Mouse (Mus musculus) cerebellum, postnatal 10 days (tissue): ENCODE data around the gene Nbeal1.

Experiments used
- DNase-seq, 2 experiments: peaks; one replicate each; pipeline ENCODE4 v3.0.0; 2021; ENCODE audit warnings: mixed read lengths in 2 of 2

Nbeal1 gene

DNA sequence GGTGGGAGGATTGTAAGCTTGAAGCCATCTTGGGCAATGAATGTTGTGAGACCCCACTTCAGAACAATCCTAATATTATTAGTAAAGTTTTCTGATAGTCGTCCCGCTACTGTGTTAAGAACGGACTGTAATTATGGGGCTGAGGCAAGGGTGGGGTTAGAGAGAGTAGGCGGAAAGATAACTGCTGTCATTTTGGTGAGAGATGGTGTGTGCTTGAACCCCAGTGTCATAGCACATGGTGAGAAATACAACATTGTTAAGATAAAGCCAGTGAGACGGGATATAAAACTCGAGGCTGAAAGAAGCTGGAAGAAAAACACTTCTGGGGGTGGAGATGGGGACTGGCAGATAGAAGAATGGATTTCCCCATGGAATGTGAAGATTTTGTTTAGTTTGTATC lies 164.3 kb downstream of the Nbeal1 start:
- DNase-seq = no peak

DNA sequence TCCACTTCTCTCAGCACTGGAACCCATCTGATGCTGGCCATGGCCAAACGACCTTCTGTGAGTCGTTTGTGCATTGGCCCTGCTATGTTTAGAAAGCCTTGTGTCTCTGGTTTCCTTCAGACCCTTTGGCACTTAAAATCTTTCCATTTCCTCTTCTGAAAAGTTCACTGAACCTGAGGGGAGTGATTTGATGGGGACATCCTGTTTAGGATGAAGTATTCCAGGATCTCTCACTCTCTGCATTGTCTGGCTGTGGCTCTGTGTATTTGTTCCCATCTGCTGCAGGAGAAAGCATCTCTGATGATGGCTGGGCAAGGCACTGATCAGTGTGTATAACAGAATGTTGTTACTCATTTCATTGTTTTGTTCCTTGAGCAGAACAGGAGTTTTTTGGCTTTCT lies 165.3 kb downstream of the Nbeal1 start:
- DNase-seq = no peak

DNA sequence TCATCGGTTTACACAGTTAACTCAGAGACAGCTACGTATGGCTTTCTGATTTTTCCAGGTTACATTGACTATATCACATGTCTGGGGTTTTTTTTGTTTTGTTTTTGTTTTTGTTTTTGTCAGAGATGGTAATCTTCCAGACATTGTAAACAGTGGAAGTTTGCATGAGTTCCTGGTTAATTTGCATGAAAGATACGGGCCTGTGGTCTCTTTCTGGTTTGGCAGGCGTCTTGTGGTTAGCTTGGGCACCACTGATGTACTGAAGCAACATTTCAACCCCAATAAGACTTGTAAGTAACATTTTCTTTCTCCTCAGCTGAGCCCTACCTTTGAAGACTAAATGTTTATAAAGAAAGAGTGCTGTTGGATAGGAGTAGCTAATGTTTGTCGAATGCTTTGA lies 172.4 kb downstream of the Nbeal1 start:
- no peak for DNase-seq

DNA sequence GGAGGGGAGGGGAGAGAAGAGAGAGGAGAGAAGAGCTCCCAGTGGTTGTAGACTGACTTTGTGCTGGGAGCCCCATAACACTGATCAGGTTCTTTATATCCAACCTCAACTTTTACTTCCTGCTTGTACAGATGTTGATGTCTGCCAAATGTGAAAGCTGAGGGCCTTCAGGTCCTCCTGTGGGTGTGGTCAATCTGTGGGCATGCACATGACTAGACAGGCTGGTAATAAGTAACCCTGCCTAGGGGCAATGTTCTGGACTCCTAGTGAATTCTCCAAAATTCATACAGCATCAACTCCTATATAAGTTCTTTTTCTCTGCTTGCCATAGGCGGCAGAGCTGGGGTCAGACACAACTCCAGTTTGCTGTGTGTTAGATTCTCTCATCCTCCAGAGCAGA lies 181.2 kb downstream of the Nbeal1 start:
- no peak for DNase-seq

- DNase-seq = no peak
Measured at GRCm38 (mm10) chr1:60376556-60376955, 196.2 kb downstream of the Nbeal1 start.

- DNase-seq = no peak
Measured at GRCm38 (mm10) chr1:60381910-60382309, 201.5 kb downstream of the Nbeal1 start.
